Comparison of ENCODE assay signal across 8 mouse cellular contexts in the genomic region with DNA sequence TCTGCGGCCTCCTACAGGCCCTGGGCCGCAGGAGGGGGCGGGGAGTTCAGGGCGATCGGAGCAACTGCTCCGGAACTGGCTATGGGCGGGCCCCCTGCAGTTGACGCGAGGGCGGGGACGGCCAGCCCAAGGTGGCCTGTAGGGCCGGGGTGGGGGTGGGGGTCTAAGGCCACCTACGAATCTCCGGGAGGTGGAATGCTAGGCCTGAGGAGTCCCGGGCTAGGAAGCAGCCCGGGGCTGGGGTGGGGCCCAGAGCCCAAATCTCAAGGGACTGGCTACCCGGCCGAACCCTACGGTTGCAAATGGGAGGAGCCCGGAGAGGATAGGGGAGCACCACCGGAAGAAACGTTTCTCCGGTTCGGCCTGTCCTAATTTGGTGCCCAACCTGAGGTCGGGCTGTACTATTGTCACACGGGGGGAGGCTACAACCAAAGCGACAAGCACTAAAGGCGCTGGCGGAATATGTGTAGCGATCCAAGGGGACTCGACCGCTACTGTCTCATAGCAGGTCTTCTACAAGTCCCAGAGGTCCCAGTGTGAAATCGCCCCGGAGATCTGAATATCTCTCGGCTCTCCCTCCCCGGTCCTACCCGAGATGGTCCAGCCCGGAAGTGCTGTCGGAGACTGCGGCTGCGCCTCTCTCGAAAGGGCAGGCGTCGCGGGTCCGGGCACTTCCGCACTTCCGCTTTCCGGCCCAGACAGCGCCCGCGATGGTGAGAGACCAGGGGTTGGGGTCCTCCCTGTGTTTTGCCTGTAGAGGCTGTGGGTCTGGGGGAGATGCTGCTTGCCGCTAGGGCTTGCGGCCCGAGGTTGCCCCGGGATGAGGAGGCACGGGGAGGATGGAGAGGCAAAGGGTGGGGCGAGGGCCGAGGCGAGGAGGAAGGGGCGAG. TPM values are rescaled to one million over a fixed set of nuclear protein-coding genes. Genes with fewer than 3 reads are reported as not detected.
DNase-seq lines count a peak whose midpoint lies in the region; ATAC-seq and TF ChIP-seq lines count a peak whose summit lies in the region.

A gene (minus strand): TSS at position 388 of the 890 bp plus-strand sequence.
A gene (plus strand): TSS at position 620 of the 890 bp plus-strand sequence.

- peak within 1 kb of the TSS; percentile 86 to 99 (median 95) for H3K4me3 ChIP-seq in CH12.LX (replicated peaks in 1 of 3; ENCODE audit: low read depth in 2 of 3, low read length in 2 of 3, poor library complexity in 1 of 3)
- H3K4me3 ChIP-seq in forebrain, embryonic 11.5 days (ENCODE audit: low read depth, low read length): peak within 1 kb of the TSS; percentile 94
- peak within 1 kb of the TSS; percentile 95 for H3K4me3 ChIP-seq in heart, embryonic 16.5 days (ENCODE audit: low read length)
- H3K4me3 ChIP-seq in liver, embryonic 15.5 days (replicated peaks): peak within 1 kb of the TSS; percentile 89
- peak within 1 kb of the TSS; percentile 97 for H3K4me3 ChIP-seq in neural tube, embryonic 12.5 days

- no peak for TF ChIP-seq CTCF in CH12.LX (conservative IDR thresholded peaks at IDR 0.05 in 1 of 2, IDR thresholded peaks at IDR 0.05 in 1 of 2; ENCODE audit: low read depth in 2 of 2, low read length in 2 of 2)

- TF ChIP-seq EP300 in CH12.LX (IDR thresholded peaks at IDR 0.05; ENCODE audit: low read length): no peak

- under 1% methylated on average over 60 of the region's 61 CpGs for WGBS in forebrain, embryonic 11.5 days
- under 1% methylated on average over 61 of the region's 61 CpGs for WGBS in heart, embryonic 16.5 days
- WGBS in liver, embryonic 15.5 days (ENCODE audit: insufficient replicate concordance): 1% methylated on average over 61 of the region's 61 CpGs
- under 1% methylated on average over 61 of the region's 61 CpGs for whole genome bisulfite sequencing in neural tube, embryonic 12.5 days

- dilution Hi-C loops in CH12.LX (cut with MboI; ENCODE audit: extremely low pct_ligation_motif_present, extremely low pct_unique_long_range_greater_than_20kb, low sequenced_read_pairs): no loop called here

- H3K36me3 ChIP-seq in CH12.LX (replicated peaks in 1 of 2; ENCODE audit: control insufficient read depth in 1 of 2, insufficient read depth in 1 of 2, low read length in 1 of 2): peaks cover 39 to 59% of the 10 kb centered on the region in 2 experiments
- H3K36me3 ChIP-seq in forebrain, embryonic 11.5 days (ENCODE audit: control insufficient read depth, insufficient read depth, low read length): peaks cover 6% of the 10 kb centered on the region; the same call in 1 of the 2 replicates
- peaks cover 33% of the 10 kb centered on the region for H3K36me3 ChIP-seq in heart, embryonic 16.5 days (ENCODE audit: control insufficient read depth, insufficient read depth)
- peaks cover 53% of the 10 kb centered on the region for H3K36me3 ChIP-seq in liver, embryonic 15.5 days (replicated peaks)
- peaks cover 50% of the 10 kb centered on the region for H3K36me3 ChIP-seq in neural tube, embryonic 12.5 days

- TF ChIP-seq POLR2A in CH12.LX (IDR thresholded peaks at IDR 0.05; ENCODE audit: low read depth, low read length): peak; percentile 80

- no peaks in the 10 kb centered on the region for H3K9me3 ChIP-seq in CH12.LX (replicated peaks; ENCODE audit: low read length)
- H3K9me3 ChIP-seq in forebrain, embryonic 11.5 days (ENCODE audit: control insufficient read depth, low read length): no peaks in the 10 kb centered on the region
- H3K9me3 ChIP-seq in heart, embryonic 16.5 days (replicated peaks; ENCODE audit: control insufficient read depth, low read length): no peaks in the 10 kb centered on the region
- H3K9me3 ChIP-seq in liver, embryonic 15.5 days (replicated peaks): no peaks in the 10 kb centered on the region
- no peaks in the 10 kb centered on the region for H3K9me3 ChIP-seq in neural tube, embryonic 12.5 days

- TF ChIP-seq RAD21 in CH12.LX (IDR thresholded peaks at IDR 0.05; ENCODE audit: low read depth, low read length): no peak

- H3K27me3 ChIP-seq in CH12.LX (replicated peaks): no peaks in the 10 kb centered on the region
- H3K27me3 ChIP-seq in forebrain, embryonic 11.5 days (ENCODE audit: control insufficient read depth, insufficient read depth, low read length): no peaks in the 10 kb centered on the region
- H3K27me3 ChIP-seq in heart, embryonic 16.5 days (ENCODE audit: control insufficient read depth, insufficient read depth, low read length): no peaks in the 10 kb centered on the region
- H3K27me3 ChIP-seq in liver, embryonic 15.5 days: no peaks in the 10 kb centered on the region
- H3K27me3 ChIP-seq in neural tube, embryonic 12.5 days (replicated peaks): no peaks in the 10 kb centered on the region

- peaks cover 42% of the 10 kb centered on the region for H3K79me2 ChIP-seq in CH12.LX (replicated peaks; ENCODE audit: control insufficient read depth, extremely low read depth, insufficient read depth, poor library complexity, severe bottlenecking)

- H3K4me1 ChIP-seq in CH12.LX (ENCODE audit: control insufficient read depth in 1 of 2, insufficient read depth in 2 of 2): peaks cover 8 to 27% of the 10 kb centered on the region in 2 experiments; a peak in 3 of 4 replicates
- peaks cover 4% of the 10 kb centered on the region for H3K4me1 ChIP-seq in forebrain, embryonic 11.5 days (replicated peaks; ENCODE audit: control insufficient read depth, insufficient read depth, low read length)
- H3K4me1 ChIP-seq in heart, embryonic 16.5 days (ENCODE audit: control insufficient read depth, insufficient read depth, low read length): peaks cover 15% of the 10 kb centered on the region
- peaks cover 64% of the 10 kb centered on the region for H3K4me1 ChIP-seq in liver, embryonic 15.5 days (replicated peaks)
- H3K4me1 ChIP-seq in neural tube, embryonic 12.5 days: peaks cover 17% of the 10 kb centered on the region

- peak within 1 kb of the TSS; percentile 89 for H3K4me2 ChIP-seq in CH12.LX (ENCODE audit: insufficient read depth, low read depth, poor library complexity, severe bottlenecking)
- peak within 1 kb of the TSS; percentile 84 for H3K4me2 ChIP-seq in forebrain, embryonic 11.5 days (ENCODE audit: low read depth, low read length, severe bottlenecking)
- peak within 1 kb of the TSS; percentile 76 for H3K4me2 ChIP-seq in heart, embryonic 16.5 days (ENCODE audit: low read depth, low read length)
- H3K4me2 ChIP-seq in liver, embryonic 15.5 days: peak within 1 kb of the TSS; percentile 82
- peak within 1 kb of the TSS; percentile 85 for H3K4me2 ChIP-seq in neural tube, embryonic 12.5 days (replicated peaks)

- peak within 1 kb of the TSS; percentile 71 for H3K27ac ChIP-seq in CH12.LX (ENCODE audit: insufficient read depth, low read depth)
- peak within 1 kb of the TSS; percentile 85 for H3K27ac ChIP-seq in forebrain, embryonic 11.5 days (ENCODE audit: low read depth, low read length)
- H3K27ac ChIP-seq in heart, embryonic 16.5 days (ENCODE audit: low read length): peak within 1 kb of the TSS; percentile 97
- H3K27ac ChIP-seq in liver, embryonic 15.5 days (replicated peaks): peak within 1 kb of the TSS; percentile 97
- peak within 1 kb of the TSS; percentile 95 for H3K27ac ChIP-seq in neural tube, embryonic 12.5 days

- in situ Hi-C loops in CH12.LX (cut with MboI; ENCODE audit: low pct_ligation_motif_present, low pct_unique_long_range_greater_than_20kb, low sequenced_read_pairs): no loop called here

- DNase-seq in CH12.LX (ENCODE audit: extremely low read depth): peak; percentile 96
- peak; percentile 88 for DNase-seq in c-Kit-positive CD71-positive TER-119-negative erythroid progenitor cells, embryonic 14.5 days (ENCODE audit: low read depth)
- peak; percentile 94 for DNase-seq in forebrain, embryonic 11.5 days (ENCODE audit: low spot score)
- peak; percentile 93 to 95 for DNase-seq in kidney, postnatal 36 days
- peak; percentile 95 for DNase-seq in telencephalon, adult 2 months (ENCODE audit: low read depth, low spot score)

- H3K9ac ChIP-seq in CH12.LX (ENCODE audit: insufficient read depth, low read depth): peak within 1 kb of the TSS; percentile 90
- peak within 1 kb of the TSS; percentile 87 for H3K9ac ChIP-seq in forebrain, embryonic 11.5 days (ENCODE audit: low read length)
- H3K9ac ChIP-seq in heart, embryonic 16.5 days (ENCODE audit: low read length): peak within 1 kb of the TSS; percentile 89
- peak within 1 kb of the TSS; percentile 85 for H3K9ac ChIP-seq in liver, embryonic 15.5 days
- peak within 1 kb of the TSS; percentile 92 for H3K9ac ChIP-seq in neural tube, embryonic 12.5 days

- peak; percentile 94 for ATAC-seq in forebrain, embryonic 11.5 days (replicated peaks; ENCODE audit: low FRiP score)
- ATAC-seq in heart, embryonic 16.5 days (replicated peaks; ENCODE audit: extremely low read depth, insufficient read depth, low FRiP score): peak; percentile 95
- peak; percentile 93 for ATAC-seq in liver, embryonic 15.5 days (ENCODE audit: insufficient read depth)
- ATAC-seq in neural tube, embryonic 12.5 days (ENCODE audit: low FRiP score, low read depth): peak; percentile 95

TF ChIP-seq in CH12.LX, 34 proteins besides CTCF, POLR2A, EP300 and RAD21 (continues in another document):
- TF ChIP-seq HCFC1 (IDR thresholded peaks at IDR 0.05; ENCODE audit: low read depth, low read length) (peak; percentile 82), ZMIZ1 (IDR thresholded peaks at IDR 0.05; ENCODE audit: low read depth, low read length) (peak; percentile 81), ZKSCAN1 (IDR thresholded peaks at IDR 0.05; ENCODE audit: borderline replicate concordance, low read depth, low read length) (no peak), CHD1 (IDR thresholded peaks at IDR 0.05; ENCODE audit: low read depth, low read length) (peak; percentile 100), MYC (IDR thresholded peaks at IDR 0.05; ENCODE audit: low read depth, low read length) (peak; percentile 41; the same call in 1 of the 2 replicates), ELF1 (IDR thresholded peaks at IDR 0.05; ENCODE audit: low read depth, low read length) (peak; percentile 98)

RNA-seq across cellular contexts. Expression of the first gene that starts in this region (rescaled TPM):
- total RNA-seq in CH12.LX (2012; rRNA removed) (14.6 and 19.4 TPM in 2 replicates), CH12.LX (2014; rRNA removed) (7.2 and 7.6 TPM in 2 replicates)
- 24.8 and 28.2 TPM in 2 replicates for polyA plus RNA-seq in CH12.LX (2012; ENCODE audit: insufficient read length, low read depth)
- 72.5 and 76.3 TPM in 2 replicates for polyA plus RNA-seq in forebrain, embryonic 11.5 days (2014; fragmentation: Nextera tagmentation; extraction: Ambion mirVana)
- polyA plus RNA-seq in heart, embryonic 16.5 days (2015; fragmentation: Nextera tagmentation; extraction: Ambion mirVana): 40.3 and 41.1 TPM in 2 replicates
- polyA plus RNA-seq in liver, embryonic 15.5 days (2015; fragmentation: Nextera tagmentation; extraction: Ambion mirVana): 17.8 and 18.7 TPM in 2 replicates
- 62.4 and 64.4 TPM in 2 replicates for polyA plus RNA-seq in neural tube, embryonic 12.5 days (2016; fragmentation: Nextera tagmentation; extraction: Ambion mirVana)

RNA-seq across cellular contexts. Expression of the second gene that starts in this region (rescaled TPM):
- total RNA-seq in CH12.LX (2012; rRNA removed): 150 and 190 TPM in 2 replicates
- 202 and 234 TPM in 2 replicates for total RNA-seq in CH12.LX (2014; rRNA removed)
- polyA plus RNA-seq in CH12.LX (2012; ENCODE audit: insufficient read length, low read depth): 314 and 345 TPM in 2 replicates
- polyA plus RNA-seq in forebrain, embryonic 11.5 days (2014; fragmentation: Nextera tagmentation; extraction: Ambion mirVana): 180 and 182 TPM in 2 replicates
- polyA plus RNA-seq in heart, embryonic 16.5 days (2015; fragmentation: Nextera tagmentation; extraction: Ambion mirVana): 250 and 261 TPM in 2 replicates
- polyA plus RNA-seq in liver, embryonic 15.5 days (2015; fragmentation: Nextera tagmentation; extraction: Ambion mirVana): 188 and 202 TPM in 2 replicates
- 352 and 393 TPM in 2 replicates for polyA plus RNA-seq in neural tube, embryonic 12.5 days (2016; fragmentation: Nextera tagmentation; extraction: Ambion mirVana)

Comparison
In these comparisons a context has a peak if more than half of its experiments do, and no peak if none do; other contexts are left out.
1. Peak in every context shown above with its lines: DNase-seq, ATAC-seq, H3K4me3 ChIP-seq and H3K27ac ChIP-seq.